Mouse (Mus musculus) adrenal gland, postnatal 14 days (tissue): Measurements from ENCODE around the gene Caly. TPM values are rescaled to one million over a fixed set of nuclear protein-coding genes. Genes with fewer than 3 reads are reported as not detected.

Source experiments
- DNase-seq: peaks from one replicate; pipeline ENCODE4 v3.0.0; 2021; ENCODE audit warnings: mixed read lengths
- total RNA-seq: library from RNA; stranded (reverse); gene quantifications from 2 replicates; pipeline ENCODE4 v1.2.3, GENCODE M21; 2021

Caly gene
- total RNA-seq, 1 experiment from 2014 or later, result 7.7 TPM

DNA sequence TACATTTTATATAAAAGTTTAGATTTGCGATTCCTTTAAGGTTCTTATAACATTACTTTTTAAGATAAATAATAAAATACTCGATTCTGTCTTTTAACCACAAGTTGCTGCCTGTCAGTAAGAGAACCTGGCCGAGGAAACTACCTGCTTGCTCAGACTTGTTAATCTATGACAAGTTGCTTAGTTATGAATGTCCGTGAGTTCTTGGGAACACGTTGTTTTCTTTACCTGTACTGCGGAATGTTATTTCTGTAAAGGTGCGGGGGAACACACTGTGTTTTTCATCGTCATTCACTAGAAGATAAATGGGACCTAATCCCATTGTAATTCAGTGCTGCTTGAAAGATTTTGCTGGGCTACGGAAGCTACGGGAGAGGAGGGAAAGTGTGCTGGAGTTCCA, 8.3 kb upstream of the Caly start:
- no peak for DNase-seq

GRCm38 (mm10) chr7:140081408-140082241, 723 bp downstream of the Caly start:
- no peak for DNase-seq

GRCm38 (mm10) chr7:140080503-140081156, 1.7 kb downstream of the Caly start:
- peak; percentile 92 for DNase-seq

DNA sequence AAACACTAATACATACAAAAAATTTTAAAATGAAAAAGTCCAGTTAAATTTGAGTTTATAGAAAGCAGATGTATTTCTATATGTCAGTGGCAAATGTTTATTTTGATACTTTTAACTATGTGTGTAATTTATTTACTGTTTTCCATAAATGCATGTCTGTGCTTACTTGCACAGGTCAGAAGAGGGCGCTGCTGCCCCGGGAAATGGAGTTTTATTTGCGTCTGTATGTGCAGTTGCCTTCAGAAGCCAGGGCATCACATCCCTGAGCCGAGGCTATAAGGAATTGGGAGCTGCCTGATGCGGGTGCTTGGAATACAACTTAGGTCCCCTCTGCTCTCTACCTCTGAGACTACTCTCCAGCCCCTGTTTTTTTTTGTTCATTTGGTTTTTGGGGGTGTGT, 3.6 kb downstream of the Caly start:
- DNase-seq, result peak; percentile 86

GRCm38 (mm10) chr7:140077698-140078097, 4.7 kb downstream of the Caly start:
- DNase-seq, result no peak

- peak; percentile 54 for DNase-seq
These were observed 12.2 kb downstream of the Caly start for GRCm38 (mm10) chr7:140070042-140070711.

DNA sequence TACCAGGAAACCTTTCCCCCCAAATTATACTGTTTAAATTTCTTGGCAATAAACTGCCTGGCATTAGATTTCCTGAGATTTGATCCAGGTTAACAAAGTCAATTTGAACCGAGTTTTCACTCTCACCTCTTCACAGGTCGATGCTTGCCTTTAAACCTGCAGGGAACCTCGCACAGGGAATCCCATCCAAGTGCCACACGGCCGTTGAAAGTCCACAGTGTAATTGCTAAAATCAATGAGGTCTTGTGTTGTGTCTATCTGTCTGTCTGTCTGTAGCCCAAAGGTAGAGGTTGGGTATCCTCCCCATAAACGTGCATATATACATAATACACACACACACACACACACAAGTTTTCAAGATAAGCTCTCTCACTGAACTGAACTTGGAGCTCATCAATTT, 15.0 kb downstream of the Caly start:
- DNase-seq, result no peak

- peak; percentile 75 for DNase-seq
These were observed 19.3 kb downstream of the Caly start for GRCm38 (mm10) chr7:140063092-140063491.

GRCm38 (mm10) chr7:140062307-140062706, 20.0 kb downstream of the Caly start:
- peak; percentile 50 for DNase-seq

DNA sequence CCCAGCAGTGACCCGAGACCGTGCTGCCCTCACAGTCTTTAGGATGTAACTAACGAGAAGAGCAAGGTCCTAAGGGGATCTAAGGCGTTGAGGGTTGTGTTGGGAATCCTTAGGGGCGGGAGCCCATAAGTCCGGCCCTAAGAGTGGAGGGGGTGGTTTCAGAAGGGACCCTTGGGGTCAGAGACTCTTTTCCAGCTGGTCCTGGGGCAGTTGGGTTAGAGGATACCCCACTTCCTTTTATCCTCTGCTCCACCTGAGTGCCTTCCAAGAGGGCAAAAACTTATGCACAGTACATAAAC, 20.6 kb downstream of the Caly start:
- DNase-seq, result no peak

- DNase-seq, result peak; percentile 60
These were observed 21.2 kb downstream of the Caly start for GRCm38 (mm10) chr7:140060936-140061831.

DNA sequence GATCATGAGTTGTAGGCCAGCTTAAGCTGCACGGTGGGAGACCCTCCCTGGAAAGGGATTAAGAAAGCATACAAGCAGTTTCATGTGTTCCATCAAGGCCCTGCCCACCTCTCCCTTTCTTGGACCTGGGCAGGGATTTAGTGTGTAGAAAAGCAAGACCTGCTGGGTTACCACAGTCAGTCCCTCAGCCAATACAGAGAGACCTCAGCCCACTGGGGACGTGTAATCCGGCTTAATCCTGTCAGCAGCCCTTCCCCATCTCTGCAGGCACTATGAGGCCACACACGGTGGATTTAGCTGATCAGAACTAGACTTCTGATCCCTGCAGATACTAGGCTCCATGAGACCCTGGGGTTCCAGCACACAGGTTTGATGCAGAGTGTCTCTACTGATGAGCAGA, 22.7 kb downstream of the Caly start:
- DNase-seq, result no peak

DNA sequence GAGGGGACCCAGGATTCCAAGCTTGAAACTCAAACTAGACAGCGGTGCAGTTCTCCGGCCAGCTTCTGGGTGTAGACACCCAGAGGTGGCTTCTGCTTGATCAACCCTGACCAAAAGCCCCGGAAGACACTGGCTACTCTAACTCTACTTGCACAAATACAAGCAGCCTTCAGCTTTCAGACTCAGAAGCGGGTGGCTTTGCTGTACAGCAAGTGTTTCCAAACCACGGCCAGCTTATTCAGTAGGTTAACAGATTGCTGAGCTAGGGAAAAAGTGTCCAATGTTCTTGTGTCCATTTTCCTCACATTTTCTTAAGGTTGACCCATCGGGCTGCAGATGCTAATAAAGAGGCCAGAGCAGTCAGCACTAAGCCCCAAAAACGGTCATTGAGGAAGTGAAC, 23.8 kb downstream of the Caly start:
- no peak for DNase-seq

GRCm38 (mm10) chr7:140057413-140058407, 24.6 kb downstream of the Caly start:
- peak; percentile 62 for DNase-seq

DNA sequence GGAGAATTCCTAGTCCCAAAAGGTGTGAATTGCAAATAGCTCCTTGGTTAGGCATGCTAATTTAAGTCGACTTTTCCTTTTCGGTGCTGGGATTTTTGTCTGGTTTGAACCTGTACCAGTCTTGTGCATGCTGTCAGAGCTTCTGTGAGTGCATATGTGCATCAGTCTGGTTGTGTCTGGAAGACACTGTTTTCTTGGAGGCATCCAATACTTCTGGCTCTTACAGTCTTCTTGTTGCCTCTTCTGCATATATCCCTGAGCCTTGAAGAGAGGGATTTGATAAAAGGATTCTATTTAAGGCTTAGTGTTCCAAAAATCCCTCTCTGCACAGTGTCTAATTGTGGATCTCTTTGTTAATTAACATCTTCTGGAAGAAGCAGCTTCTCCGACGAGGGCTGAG, 28.2 kb downstream of the Caly start:
- DNase-seq, result no peak

DNA sequence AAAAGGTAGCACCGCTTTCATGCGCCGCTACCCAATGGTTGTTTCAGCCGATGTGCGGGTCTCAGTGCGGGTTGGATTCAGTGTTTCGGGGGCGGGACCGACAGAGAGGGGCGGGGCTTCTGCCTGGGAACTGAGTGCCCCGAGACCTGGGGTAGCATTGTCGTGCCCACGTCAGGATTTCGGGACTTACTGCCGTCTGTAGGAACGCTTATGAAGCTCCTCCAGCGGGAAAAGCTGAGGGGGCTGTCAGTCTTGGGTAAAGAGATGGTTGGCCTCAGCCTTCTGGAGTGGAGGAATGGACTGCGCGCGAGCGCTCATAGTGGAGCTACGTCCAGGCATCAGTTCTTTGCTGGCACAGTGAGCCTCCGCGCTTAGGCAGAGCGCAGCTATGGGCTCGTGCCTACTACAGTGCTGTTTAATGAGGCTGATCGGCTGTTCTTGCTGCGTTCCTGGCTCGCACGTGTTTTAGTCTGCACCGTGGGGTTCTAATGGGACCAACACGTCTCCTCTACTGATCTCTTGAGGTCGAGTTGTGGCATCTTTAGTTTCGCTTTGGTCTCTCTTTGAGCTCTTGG, 33.1 kb downstream of the Caly start:
- peak; percentile 54 for DNase-seq

GRCm38 (mm10) chr7:140048361-140049114, 33.8 kb downstream of the Caly start, which contains the start of gene Msx3:
Gene Msx3 (minus strand): TSS chr7:140049089.
- DNase-seq, result no peak

DNA sequence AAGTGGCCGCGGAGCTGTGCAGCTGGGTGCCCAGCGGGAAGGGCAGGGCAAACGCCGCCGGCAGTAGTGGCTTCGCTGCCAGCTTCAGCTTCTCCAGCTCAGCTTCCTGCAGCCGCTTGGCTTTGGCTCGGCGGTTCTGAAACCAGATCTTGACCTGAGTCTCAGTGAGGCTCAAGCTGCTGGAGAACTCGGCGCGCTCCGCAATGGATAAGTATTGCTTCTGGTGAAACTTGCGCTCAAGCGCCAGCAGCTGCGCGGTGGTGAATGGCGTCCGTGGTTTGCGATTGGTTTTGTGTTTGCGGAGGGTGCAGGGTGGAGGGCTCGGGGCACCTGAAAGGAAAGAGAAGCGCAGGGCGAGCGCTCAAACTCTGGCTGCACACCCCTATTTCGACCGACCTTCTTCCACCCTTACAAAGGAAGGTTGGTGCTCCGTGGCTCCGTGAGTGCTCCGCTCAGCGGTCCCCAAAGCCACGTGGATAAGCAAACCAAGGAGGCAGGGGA, 34.5 kb downstream of the Caly start:
- DNase-seq, result peak; percentile 14

GRCm38 (mm10) chr7:140045546-140045945, 36.8 kb downstream of the Caly start:
- DNase-seq, result no peak

- no peak for DNase-seq
These were observed 39.6 kb downstream of the Caly start for GRCm38 (mm10) chr7:140042728-140043127.
